Mouse (Mus musculus) hindbrain, postnatal 0 days (tissue): Measurements from ENCODE around the gene Per1. TPM values are rescaled to one million over a fixed set of nuclear protein-coding genes. Genes with fewer than 3 reads are reported as not detected.
A peak's percentile ranks its signal among the peaks of the same experiment; 100 is the strongest.

ENCODE experiments used
- ATAC-seq: fragments of 200-750 bp; cut with Nextera tagmentation; 2 replicates; pipeline ENCODE4 v1.8.0; 2017; ENCODE audit warnings: mild to moderate bottlenecking, moderate TSS enrichment, moderate library complexity
- DNase-seq: peaks from one replicate; pipeline ENCODE4 v3.0.0-alpha.2; 2015; ENCODE audit warnings: low spot score
- H3K27ac ChIP-seq: fragments of 300-500 bp; sonication (generic); 2 replicates; pipeline ENCODE4 v1.5.1; 2014; ENCODE audit warnings: mild to moderate bottlenecking
- H3K27me3 ChIP-seq: fragments of 300-500 bp; sonication (generic); 2 replicates; pipeline ENCODE4 v1.6.1; 2014; ENCODE audit warnings: low read length, mixed read lengths; ENCODE audit not compliant: insufficient read depth
- H3K36me3 ChIP-seq: fragments of 300-500 bp; sonication (generic); 2 replicates; pipeline ENCODE4 v1.6.1; 2014; ENCODE audit warnings: low read length, mixed read lengths; ENCODE audit not compliant: insufficient read depth
- H3K4me1 ChIP-seq: fragments of 300-500 bp; sonication (generic); 2 replicates; pipeline ENCODE4 v1.6.1; 2014; ENCODE audit warnings: antibody characterized with exemption, low read length, mixed read lengths; ENCODE audit not compliant: insufficient read depth
- H3K4me2 ChIP-seq: fragments of 300-500 bp; sonication (generic); 2 replicates; pipeline ENCODE4 v1.6.1; 2014; ENCODE audit warnings: low read depth, mild to moderate bottlenecking, low read length, moderate library complexity, mixed read lengths
- H3K4me3 ChIP-seq: fragments of 300-500 bp; sonication (generic); 2 replicates; pipeline ENCODE4 v1.5.1; 2014; ENCODE audit warnings: low read length
- H3K9ac ChIP-seq: fragments of 300-500 bp; sonication (generic); replicated peaks from 2 replicates; pipeline ENCODE4 v1.6.1; 2014; ENCODE audit warnings: mild to moderate bottlenecking, low read length, moderate library complexity, mixed read lengths
- H3K9me3 ChIP-seq: fragments of 300-500 bp; sonication (generic); 2 replicates; pipeline ENCODE4 v1.6.1; 2016; ENCODE audit warnings: low read length, mixed read lengths
- CTCF ChIP-seq: IDR thresholded peaks from 2 replicates; pipeline ENCODE4 v1.5.1; 2016; ENCODE audit warnings: antibody characterized with exemption, control low read depth, low read depth
- WGBS: fragments of 180-500 bp; shearing (Covaris S2); extraction: QIAGEN DNeasy Blood & Tissue Kit; methylation state at CpG from one replicate; pipeline ENCODE4 v1.1.7; 2014; 5-methylcytosine and 5-hydroxymethylcytosine counted together
- polyA plus RNA-seq: library from polyadenylated mRNA; unstranded; fragments of >200 nt; fragmentation: Nextera tagmentation; extraction: Ambion mirVana; gene quantifications from 2 replicates; pipeline ENCODE4 v1.2.1, GENCODE M21; 2015
- total RNA-seq: library from RNA; depleted of rRNA; stranded (reverse); fragments of >200 nt; gene quantifications from 2 replicates; pipeline ENCODE4 v1.2.3, GENCODE M21; 2014

Per1 gene
- total and polyA plus RNA-seq, 2 experiments from 2014 or later: 15.9 to 27.1 TPM

- H3K27ac ChIP-seq: no peak overlapping the region
- 34% methylated on average over 14 of the region's 14 CpGs for WGBS
- H3K9me3 ChIP-seq: no peaks in the 10 kb centered on the region
- H3K4me3 ChIP-seq: peak overlapping the region; percentile 77
- H3K36me3 ChIP-seq: no peaks in the 10 kb centered on the region
- no peak for ATAC-seq
- no peak overlapping the region; the same call in 1 of the 2 replicates for H3K9ac ChIP-seq
- no peak for TF ChIP-seq CTCF
- H3K27me3 ChIP-seq: no peaks in the 10 kb centered on the region
- H3K4me2 ChIP-seq: peak overlapping the region; percentile 97
- peaks cover 15% of the 10 kb centered on the region for H3K4me1 ChIP-seq
- DNase-seq: no peak
Measured at GRCm38 (mm10) chr11:69119446-69120155, 24.6 kb downstream of the Per1 start.

- DNase-seq (no peak), ATAC-seq (no peak)
- H3K4me1 ChIP-seq: peaks cover 15% of the 10 kb centered on the region
Measured at GRCm38 (mm10) chr11:69120221-69121000, 25.4 kb downstream of the Per1 start, which contains the start of gene Hes7. Gene Hes7, plus strand, starts transcription at chr11:69120404.

GRCm38 (mm10) chr11:69121001-69121740, 26.2 kb downstream of the Per1 start:
- Histone ChIP-seq H3K9ac (peak overlapping the region; percentile 74; the same call in 1 of the 2 replicates), H3K4me3 (peak overlapping the region; percentile 77), H3K27me3 (no peaks in the 10 kb centered on the region), H3K4me1 (peaks cover 16% of the 10 kb centered on the region), H3K4me2 (peak overlapping the region; percentile 97), H3K36me3 (no peaks in the 10 kb centered on the region), H3K27ac (0 out of 2 replicates have a peak overlapping the region, but pooled peaks have one; percentile 87), H3K9me3 (no peaks in the 10 kb centered on the region)
- 2% methylated on average over 32 of the region's 33 CpGs for WGBS
- TF ChIP-seq CTCF: no peak
- ATAC-seq: no peak
- peak; percentile 22 for DNase-seq

More at GRCm38 (mm10) chr11:69120221-69121000, 25.4 kb downstream of the Per1 start, which contains the start of gene Hes7:
- Histone ChIP-seq H3K27me3 (no peaks in the 10 kb centered on the region), H3K9ac (peak within 1 kb of the TSS; percentile 74; the same call in 1 of the 2 replicates), H3K4me2 (peak within 1 kb of the TSS; percentile 97), H3K36me3 (no peaks in the 10 kb centered on the region), H3K27ac (no peak within 1 kb of the TSS), H3K4me3 (peak within 1 kb of the TSS; percentile 77), H3K9me3 (no peaks in the 10 kb centered on the region)
- TF ChIP-seq CTCF: no peak
- 3% methylated on average over 27 of the region's 27 CpGs for WGBS

- peaks cover 19% of the 10 kb centered on the region for H3K4me1 ChIP-seq
- H3K9ac ChIP-seq: peak overlapping the region; percentile 74
- no peak for TF ChIP-seq CTCF
- peak overlapping the region; percentile 77 for H3K4me3 ChIP-seq
- H3K4me2 ChIP-seq: peak overlapping the region; percentile 97
- ATAC-seq (no peak), DNase-seq (peak; percentile 58)
- H3K27ac ChIP-seq: peak overlapping the region; percentile 87; the same call in 1 of the 2 replicates
- no peaks in the 10 kb centered on the region for H3K27me3 ChIP-seq
- WGBS: under 1% methylated on average over 28 of the region's 32 CpGs
- no peaks in the 10 kb centered on the region for H3K36me3 ChIP-seq
- no peaks in the 10 kb centered on the region for H3K9me3 ChIP-seq
Measured at GRCm38 (mm10) chr11:69121741-69122335, 26.8 kb downstream of the Per1 start.

- Histone ChIP-seq H3K9me3 (no peaks in the 10 kb centered on the region), H3K27me3 (no peaks in the 10 kb centered on the region), H3K27ac (peak within 1 kb of the TSS; percentile 87), H3K4me3 (peak within 1 kb of the TSS; percentile 77), H3K4me2 (peak within 1 kb of the TSS; percentile 97), H3K4me1 (peaks cover 19% of the 10 kb centered on the region), H3K36me3 (no peaks in the 10 kb centered on the region), H3K9ac (peak within 1 kb of the TSS; percentile 74)
- TF ChIP-seq CTCF: peak; percentile 60
- DNase-seq (peak; percentile 91), ATAC-seq (peak; percentile 71)
- under 1% methylated on average over 64 of the region's 66 CpGs for WGBS
Measured at GRCm38 (mm10) chr11:69122336-69122951, 27.4 kb downstream of the Per1 start, which contains the start of gene 9130213A22Rik. Gene 9130213A22Rik, minus strand, starts transcription at chr11:69122589.
